Mouse (Mus musculus) cortical plate, adult 2 months (tissue): ENCODE data around the gene Plscr1.

Experiments used
- CTCF ChIP-seq: fragments of 200-500 bp; IDR thresholded peaks from 2 replicates; pipeline ENCODE4 v1.5.1; 2011; ENCODE audit warnings: mild to moderate bottlenecking, control low read depth, low read length; ENCODE audit not compliant: insufficient read depth; ENCODE audit errors: extremely low read depth
- POLR2A ChIP-seq: fragments of 200-500 bp; IDR thresholded peaks from 2 replicates; pipeline ENCODE4 v1.6.1; 2011; ENCODE audit warnings: mild to moderate bottlenecking, low read length, control low read depth; ENCODE audit not compliant: insufficient read depth; ENCODE audit errors: extremely low read depth

DNA sequence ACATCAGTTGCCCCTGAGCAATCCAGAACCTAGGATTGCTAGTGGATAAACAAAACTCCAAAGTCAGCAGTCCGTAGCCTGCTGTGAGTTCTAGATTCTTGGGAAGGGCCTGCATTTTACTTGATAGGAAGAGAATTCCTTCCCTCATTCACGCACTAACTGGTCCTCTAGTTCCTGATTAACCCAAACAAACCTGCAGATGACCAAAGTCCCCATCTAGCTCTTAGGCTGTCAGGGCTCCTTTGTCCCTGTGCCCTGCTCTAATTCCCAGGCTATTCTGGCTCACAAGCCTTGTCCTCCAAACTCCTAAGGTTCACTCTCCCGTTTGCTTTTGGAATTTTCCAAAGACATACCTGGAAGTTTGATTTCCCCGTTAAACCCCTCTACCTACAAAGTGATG lies 23.1 kb downstream of the Plscr1 start:
- TF ChIP-seq POLR2A (no peak), CTCF (no peak)
